Mouse (Mus musculus) MEL-GATA-1-ER (cell line): Measurements from ENCODE around the gene Magi2.

ENCODE experiments used
- DNase-seq: peaks from one replicate; pipeline ENCODE4 v3.0.0-alpha.2; 2012; ENCODE audit warnings: low read depth; ENCODE audit errors: extremely low read depth

Magi2 gene

GRCm38 (mm10) chr5:20642196-20642595 is 1415.4 kb downstream of the Magi2 start:
- no peak for DNase-seq

GRCm38 (mm10) chr5:20643741-20644140 is 1416.9 kb downstream of the Magi2 start:
- DNase-seq = no peak

DNA sequence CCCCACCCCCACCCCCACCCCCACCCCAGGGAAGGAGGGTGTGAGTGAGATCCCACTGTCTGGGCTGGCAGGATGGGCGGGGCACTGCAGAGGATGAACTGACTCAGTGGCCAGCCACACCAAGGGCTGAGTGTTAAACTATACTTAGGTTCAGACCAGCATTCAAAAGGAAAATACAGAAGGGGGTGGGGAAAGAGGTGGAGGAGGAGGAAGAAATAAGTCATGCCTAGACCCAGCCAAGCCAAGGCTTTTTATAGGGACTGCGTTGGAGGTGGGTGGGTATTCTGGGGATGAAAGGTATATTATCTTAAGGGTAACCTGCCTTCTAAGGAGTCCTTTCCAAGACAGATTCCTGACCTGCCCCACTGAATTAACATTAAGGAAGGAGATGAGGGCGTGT is 1420.1 kb downstream of the Magi2 start:
- DNase-seq = no peak

DNA sequence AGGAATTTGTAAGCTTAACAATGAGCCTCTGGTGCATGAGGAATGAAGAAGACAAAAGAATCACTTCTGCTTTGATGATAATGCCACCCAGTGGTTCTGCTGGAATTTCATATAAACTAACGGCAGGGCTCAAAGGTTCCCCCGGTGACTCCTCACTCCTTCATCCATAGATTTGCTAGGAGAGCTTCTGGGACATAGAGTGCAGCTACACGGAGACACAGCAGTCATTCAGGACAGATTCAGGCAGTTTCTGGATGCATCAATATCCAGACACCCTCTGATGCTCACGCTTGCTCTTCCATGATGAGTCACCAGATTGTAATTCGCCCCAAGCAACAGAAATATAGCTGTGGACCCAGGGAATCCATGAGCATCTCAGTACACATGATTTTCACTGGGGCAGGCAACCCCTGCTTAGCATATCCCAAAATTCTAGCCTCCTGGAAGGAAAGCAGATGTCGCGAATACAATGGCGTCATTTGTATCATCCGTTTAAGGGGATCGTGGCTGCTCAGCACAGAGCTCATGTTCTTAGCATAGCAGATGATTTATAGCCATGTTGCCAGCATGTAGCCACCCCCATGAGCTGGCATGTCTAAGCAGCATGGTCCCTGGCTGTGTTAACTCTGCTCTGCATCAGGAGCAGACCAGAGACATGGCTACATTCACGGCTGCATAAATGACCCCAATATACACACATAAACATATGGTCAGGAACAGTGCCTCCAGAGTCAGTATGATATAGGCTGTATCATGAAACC is 1426.8 kb downstream of the Magi2 start:
- DNase-seq = no peak

GRCm38 (mm10) chr5:20654766-20655472 is 1428.1 kb downstream of the Magi2 start:
- DNase-seq = peak; percentile 10

- no peak for DNase-seq
These were observed 1430.2 kb downstream of the Magi2 start for GRCm38 (mm10) chr5:20657056-20657455.

- no peak for DNase-seq
These were observed 1440.8 kb downstream of the Magi2 start for GRCm38 (mm10) chr5:20667601-20668000.

DNA sequence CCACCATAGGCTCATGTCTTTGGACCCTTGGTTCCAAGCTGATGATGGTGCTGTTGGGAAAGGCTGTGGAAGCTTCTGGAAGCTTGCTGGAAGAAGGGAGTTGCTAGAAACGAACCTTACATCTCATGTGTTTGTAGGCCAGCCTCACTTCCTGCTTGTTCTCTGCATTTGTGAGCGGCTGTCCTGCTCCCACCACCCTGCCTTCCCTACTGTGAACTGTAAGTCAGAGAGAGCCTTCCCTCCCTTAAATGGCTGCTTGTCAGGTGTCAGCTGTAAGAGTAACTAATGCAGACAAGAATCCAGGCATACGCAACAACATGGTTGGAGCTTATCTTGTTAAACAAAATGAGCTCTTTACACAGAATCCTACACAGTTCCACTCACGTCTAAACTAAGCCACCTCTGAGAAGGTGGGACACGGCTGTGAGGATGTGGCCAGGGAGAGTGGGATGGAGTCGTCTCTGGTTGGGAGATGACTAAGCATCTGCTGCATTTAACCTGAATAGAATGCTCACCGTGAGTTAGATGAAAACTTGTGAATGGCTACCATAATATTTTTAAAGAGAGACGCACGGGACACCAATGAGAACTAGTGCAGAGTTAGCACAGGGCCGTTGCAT is 1442.0 kb downstream of the Magi2 start:
- DNase-seq = no peak

DNA sequence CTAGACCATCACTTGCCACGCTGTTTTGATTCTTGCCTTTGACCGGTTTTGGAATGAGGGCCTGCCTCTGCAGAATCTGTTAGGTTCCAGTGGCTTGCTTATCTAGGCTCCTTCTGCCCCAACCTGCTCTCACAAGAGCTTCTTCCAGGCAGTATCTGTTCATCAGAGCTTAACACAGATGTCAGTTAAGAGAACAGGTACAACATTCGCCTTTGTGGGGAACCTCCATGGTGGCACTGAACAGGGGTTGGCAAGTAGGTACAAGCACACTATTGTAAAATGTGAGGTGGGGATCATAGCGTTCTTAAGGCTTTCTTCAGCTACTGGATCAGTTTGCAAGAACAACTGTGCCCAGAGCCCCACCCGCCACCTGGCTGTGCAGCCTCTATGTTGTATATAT is 1442.6 kb downstream of the Magi2 start:
- no peak for DNase-seq

DNA sequence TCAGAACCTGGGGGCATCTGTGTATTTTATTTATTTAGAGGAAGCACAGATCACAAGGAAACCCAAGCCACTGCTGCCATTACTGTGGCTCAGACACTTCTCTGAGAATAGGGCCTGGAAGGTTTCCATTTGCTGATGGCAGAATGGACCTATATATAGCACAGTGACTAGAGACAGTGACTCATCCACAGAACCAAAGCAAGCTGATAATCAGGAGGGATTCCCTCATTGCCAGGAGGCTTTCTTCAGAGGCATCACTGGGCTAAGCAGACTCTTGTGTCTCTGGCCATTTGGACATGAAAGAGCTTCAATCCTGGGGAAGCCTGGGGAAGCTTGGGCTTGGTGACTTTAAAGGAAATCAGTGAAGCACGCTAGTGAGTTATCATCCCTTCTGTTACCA is 1445.0 kb downstream of the Magi2 start:
- DNase-seq = no peak

- no peak for DNase-seq
These were observed 1447.7 kb downstream of the Magi2 start for GRCm38 (mm10) chr5:20674523-20674922.

- DNase-seq = no peak
These were observed 1448.4 kb downstream of the Magi2 start for GRCm38 (mm10) chr5:20675163-20675665.

DNA sequence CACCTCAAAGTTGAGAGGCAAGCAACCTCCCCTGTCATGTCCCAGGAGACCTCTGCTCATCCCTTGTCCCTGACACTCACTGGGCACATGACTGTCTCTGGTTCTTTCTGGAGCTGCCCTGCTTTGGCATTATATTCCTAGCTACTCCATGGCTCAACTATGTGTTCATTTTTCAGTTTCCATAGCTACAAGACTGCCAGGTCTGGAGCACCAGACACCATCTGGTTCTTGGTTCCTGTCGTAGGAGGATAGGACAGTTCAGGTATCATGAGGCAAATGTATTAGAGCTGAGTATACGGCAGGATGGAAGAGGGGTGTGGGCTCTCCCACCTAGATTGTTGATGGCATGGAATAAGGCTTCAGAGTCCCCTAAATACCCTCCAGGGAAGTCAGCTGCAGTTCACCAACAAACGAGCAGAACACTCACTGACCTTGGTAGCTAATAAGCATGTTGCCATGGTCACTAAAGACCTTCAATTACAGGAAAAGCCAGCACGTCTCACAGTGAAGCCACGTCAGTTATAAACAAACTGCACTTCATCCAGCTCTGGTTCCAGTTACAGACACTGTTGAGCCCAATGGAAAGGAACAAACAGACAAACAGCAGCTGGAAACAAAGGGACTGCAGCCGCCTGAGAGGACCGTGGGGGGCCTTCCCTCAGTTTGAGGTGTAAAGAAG is 1449.5 kb downstream of the Magi2 start:
- DNase-seq = no peak

DNA sequence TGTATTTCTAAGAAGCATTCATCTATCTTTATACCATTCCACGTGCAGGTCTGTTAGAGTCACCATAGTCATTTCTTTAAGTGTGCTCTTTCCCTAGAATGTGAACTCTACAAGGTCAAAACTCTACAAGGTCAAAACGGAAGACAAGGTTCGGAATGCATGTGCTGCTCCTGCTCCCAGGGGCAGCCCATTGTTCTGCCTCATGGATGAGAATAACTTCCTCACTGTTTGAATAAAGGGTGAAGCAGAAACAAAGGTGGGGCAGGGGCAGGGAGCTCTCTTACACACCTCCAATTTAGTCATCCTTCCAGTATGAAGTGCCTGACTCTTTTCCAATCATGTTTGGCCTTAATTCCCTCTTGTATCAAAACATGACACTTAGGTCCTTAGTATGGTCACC is 1450.4 kb downstream of the Magi2 start:
- DNase-seq = no peak

- DNase-seq = no peak
These were observed 1451.7 kb downstream of the Magi2 start for GRCm38 (mm10) chr5:20678573-20678972.

- DNase-seq = no peak
These were observed 1453.1 kb downstream of the Magi2 start for GRCm38 (mm10) chr5:20679920-20680319.

DNA sequence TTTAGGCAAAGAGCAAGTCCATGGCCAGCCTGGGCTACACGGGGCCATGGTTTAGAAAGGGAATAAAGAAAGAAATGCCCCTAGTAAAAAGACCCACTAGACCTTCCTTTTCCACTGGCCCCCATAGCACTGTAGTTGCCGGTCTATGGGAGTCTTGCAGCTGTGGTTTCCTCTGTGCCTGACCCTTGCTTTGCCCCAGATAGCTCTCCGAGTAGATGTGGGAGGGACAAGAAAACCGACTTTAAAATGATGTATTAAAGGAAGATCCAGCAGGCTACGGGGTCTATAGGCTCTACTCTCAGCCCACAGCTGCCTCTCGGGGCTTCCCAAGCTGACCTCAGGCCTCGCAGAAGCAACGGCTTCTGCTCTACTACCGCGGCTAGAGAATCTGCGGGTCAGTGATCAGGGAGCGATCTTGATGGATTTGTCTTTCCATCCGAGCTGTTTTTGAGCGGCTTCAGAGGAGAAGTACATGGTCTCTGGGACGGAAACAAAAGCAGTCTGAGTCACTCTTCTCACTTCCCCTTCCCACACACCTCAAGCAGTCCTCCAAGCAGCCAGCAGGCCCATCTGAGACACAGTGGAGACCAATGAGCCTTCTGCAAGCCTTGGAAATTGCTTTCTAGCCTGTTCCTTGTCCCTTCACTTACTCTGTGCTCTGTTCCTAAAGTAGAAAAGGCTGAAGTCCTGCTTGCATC is 1454.1 kb downstream of the Magi2 start:
- DNase-seq = no peak

DNA sequence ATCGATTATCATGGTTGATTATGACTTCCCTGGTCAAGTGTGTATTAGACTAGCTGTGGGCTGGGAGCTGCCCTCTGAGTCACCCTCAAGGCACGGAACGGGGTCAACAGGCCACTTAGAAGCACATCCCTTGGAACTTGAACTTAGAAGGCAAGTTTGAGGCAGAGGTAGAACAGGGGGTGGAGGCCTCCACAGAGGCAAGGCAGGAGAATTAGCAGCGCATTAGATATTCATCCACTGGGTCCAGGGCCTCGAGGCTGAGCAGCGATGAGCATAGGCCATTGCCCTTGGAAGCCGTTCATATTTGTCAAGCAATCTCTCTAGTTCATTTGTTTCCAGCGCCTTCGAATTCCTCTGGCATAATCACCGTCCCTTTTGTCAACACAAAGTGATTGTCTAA is 1454.8 kb downstream of the Magi2 start:
- DNase-seq = no peak

GRCm38 (mm10) chr5:20682208-20682607 is 1455.4 kb downstream of the Magi2 start:
- DNase-seq = no peak

DNA sequence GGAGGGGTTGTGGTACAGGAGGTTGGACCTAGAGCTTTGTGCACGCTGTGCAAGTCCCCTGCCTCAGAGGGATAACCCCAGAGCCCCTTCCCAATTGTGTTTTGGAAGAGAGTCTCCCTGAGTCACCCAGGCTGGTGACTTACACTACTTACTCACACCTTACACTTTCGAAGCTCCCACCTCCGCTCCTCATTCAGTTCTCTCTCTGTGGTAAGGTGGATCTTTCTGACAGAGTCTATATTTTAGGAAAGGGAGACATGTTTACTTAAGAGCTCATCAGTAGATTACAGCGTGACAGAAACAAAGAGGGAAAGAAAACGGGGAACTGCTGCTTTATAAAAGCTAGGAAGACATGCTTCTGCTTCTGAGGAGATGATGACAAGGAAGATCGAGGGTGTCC is 1457.3 kb downstream of the Magi2 start:
- no peak for DNase-seq

DNA sequence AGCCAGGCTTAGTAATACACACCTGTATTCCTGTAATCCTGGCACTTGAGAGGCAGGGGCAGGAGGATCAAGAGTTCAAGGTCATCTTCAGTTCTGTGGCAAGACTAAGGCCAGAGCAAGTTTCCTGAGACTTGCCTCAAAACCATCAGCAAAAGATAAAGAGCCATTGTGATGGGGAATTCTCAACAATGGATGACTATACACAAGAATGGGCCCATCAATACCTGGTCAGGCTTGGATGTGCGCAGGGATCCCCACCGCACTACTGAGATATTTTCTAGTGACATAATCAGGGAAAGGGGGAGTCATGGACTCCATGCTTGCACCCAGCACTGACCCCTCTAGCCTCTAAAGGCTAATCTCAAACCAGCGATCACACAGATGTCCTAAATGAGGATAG is 1465.4 kb downstream of the Magi2 start:
- no peak for DNase-seq
